Mouse (Mus musculus) ES-Bruce4 (cell line): Measurements from ENCODE around the gene 4930412O13Rik.

Experiments used
- CTCF ChIP-seq: IDR thresholded peaks from one replicate; pipeline ENCODE4 v1.8.1; 2011; ENCODE audit warnings: low read depth, low read length
- EP300 ChIP-seq: IDR thresholded peaks from 2 replicates; pipeline ENCODE4 v1.6.1; 2011; ENCODE audit warnings: low read depth, low read length; ENCODE audit not compliant: insufficient read depth
- POLR2A ChIP-seq: IDR thresholded peaks from one replicate; pipeline ENCODE4 v1.8.1; 2011; ENCODE audit warnings: low read length; ENCODE audit not compliant: insufficient read depth

GRCm38 (mm10) chr2:9890906-9891305, 9.9 kb downstream of the 4930412O13Rik start:
- TF ChIP-seq EP300 = no peak
- TF ChIP-seq POLR2A = no peak
- no peak for TF ChIP-seq CTCF
